Mouse (Mus musculus): ENCODE results near the gene Amer2. TPM values are rescaled to one million over a fixed set of nuclear protein-coding genes. Genes with fewer than 3 reads are reported as not detected.
A peak's percentile ranks its signal among the peaks of the same experiment; 100 is the strongest.

The Amer2 gene
- polyA plus RNA-seq, 1 experiment: not detected

GRCm38 (mm10) chr14:60424174-60424573 lies 51.1 kb downstream of the Amer2 start:
- Histone ChIP-seq H3K36me3 (ENCODE audit: control insufficient read depth, insufficient read depth, low read length) (no peaks in the 10 kb centered on the region), H3K4me1 (ENCODE audit: control insufficient read depth, insufficient read depth, insufficient read length, low read length) (no peaks in the 10 kb centered on the region), H3K27me3 (ENCODE audit: control insufficient read depth, insufficient read depth, low read length) (no peaks in the 10 kb centered on the region), H3K4me3 (ENCODE audit: low read depth, low read length) (no peak overlapping the region), H3K27ac (ENCODE audit: insufficient read depth, low read depth, low read length) (no peak overlapping the region)
- TF ChIP-seq CTCF (IDR thresholded peaks at IDR 0.05; ENCODE audit: extremely low read depth, insufficient read length, insufficient replicate concordance, low read depth, low read length): no peak
- no peak for TF ChIP-seq POLR2A (IDR thresholded peaks at IDR 0.05; ENCODE audit: low read depth, low read length)
- WGBS: 14% methylated on average over 3 of the region's 3 CpGs

DNA sequence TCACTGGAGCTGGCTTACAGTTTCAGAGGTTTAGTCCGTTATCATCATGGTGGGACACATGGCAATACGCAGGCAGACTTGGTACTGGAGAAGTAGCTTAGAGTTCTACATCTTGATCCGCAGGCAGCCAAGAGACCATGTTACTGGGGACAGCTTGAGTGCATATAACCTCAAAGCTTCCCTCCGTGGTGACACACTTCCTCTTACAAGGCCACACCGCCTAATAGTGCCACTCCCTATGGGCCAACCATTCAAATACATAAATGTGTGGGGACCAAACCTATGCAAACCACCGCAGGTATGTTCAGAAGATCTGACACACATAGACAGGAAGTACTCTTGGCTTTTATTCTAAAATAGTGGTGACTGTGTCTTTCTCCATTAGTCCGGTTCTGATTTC lies 52.5 kb downstream of the Amer2 start:
- TF ChIP-seq CTCF (IDR thresholded peaks at IDR 0.05; ENCODE audit: extremely low read depth, insufficient read length, insufficient replicate concordance, low read depth, low read length) (no peak), POLR2A (IDR thresholded peaks at IDR 0.05; ENCODE audit: low read depth, low read length) (no peak)
- Histone ChIP-seq H3K4me1 (ENCODE audit: control insufficient read depth, insufficient read depth, insufficient read length, low read length) (no peaks in the 10 kb centered on the region), H3K4me3 (ENCODE audit: low read depth, low read length) (no peak overlapping the region), H3K27ac (ENCODE audit: insufficient read depth, low read depth, low read length) (no peak overlapping the region), H3K36me3 (ENCODE audit: control insufficient read depth, insufficient read depth, low read length) (no peaks in the 10 kb centered on the region), H3K27me3 (ENCODE audit: control insufficient read depth, insufficient read depth, low read length) (no peaks in the 10 kb centered on the region)
- 80% methylated on average over 7 of the region's 7 CpGs for WGBS

DNA sequence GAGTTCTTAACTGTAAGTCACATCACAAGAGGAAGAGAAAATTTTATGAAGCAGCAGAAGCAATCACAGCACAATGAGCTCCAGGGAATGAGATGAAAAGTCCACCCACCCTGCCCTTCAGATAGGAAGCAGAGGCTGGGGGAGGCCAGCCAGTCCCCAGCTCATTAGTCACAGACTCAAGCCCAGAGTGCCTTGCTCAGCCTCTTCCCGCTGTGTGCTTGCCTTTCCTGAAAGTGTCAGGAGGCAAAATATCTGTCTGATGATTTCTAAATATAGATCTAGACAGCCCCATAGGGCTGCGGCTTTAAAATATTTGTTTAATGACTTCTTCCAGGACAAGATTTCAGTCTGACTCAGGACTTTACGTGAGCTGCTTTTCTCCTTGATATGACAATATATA lies 54.8 kb downstream of the Amer2 start:
- H3K27ac ChIP-seq (ENCODE audit: insufficient read depth, low read depth, low read length): no peak overlapping the region
- no peaks in the 10 kb centered on the region for H3K4me1 ChIP-seq (ENCODE audit: control insufficient read depth, insufficient read depth, insufficient read length, low read length)
- H3K4me3 ChIP-seq (ENCODE audit: low read depth, low read length): no peak overlapping the region

GRCm38 (mm10) chr14:60429513-60429912 lies 56.5 kb downstream of the Amer2 start:
- Histone ChIP-seq H3K27me3 (ENCODE audit: control insufficient read depth, insufficient read depth, low read length) (no peaks in the 10 kb centered on the region), H3K4me3 (ENCODE audit: low read depth, low read length) (no peak overlapping the region), H3K36me3 (ENCODE audit: control insufficient read depth, insufficient read depth, low read length) (no peaks in the 10 kb centered on the region), H3K27ac (ENCODE audit: insufficient read depth, low read depth, low read length) (no peak overlapping the region), H3K4me1 (ENCODE audit: control insufficient read depth, insufficient read depth, insufficient read length, low read length) (no peaks in the 10 kb centered on the region)
- TF ChIP-seq CTCF (IDR thresholded peaks at IDR 0.05; ENCODE audit: extremely low read depth, insufficient read length, insufficient replicate concordance, low read depth, low read length) (no peak), POLR2A (IDR thresholded peaks at IDR 0.05; ENCODE audit: low read depth, low read length) (no peak)
- WGBS: 81% methylated on average over 6 of the region's 6 CpGs

More for the DNA sequence above, 54.8 kb downstream of the Amer2 start:
- Histone ChIP-seq H3K36me3 (ENCODE audit: control insufficient read depth, insufficient read depth, low read length) (no peaks in the 10 kb centered on the region), H3K27me3 (ENCODE audit: control insufficient read depth, insufficient read depth, low read length) (no peaks in the 10 kb centered on the region)
- TF ChIP-seq POLR2A (IDR thresholded peaks at IDR 0.05; ENCODE audit: low read depth, low read length) (no peak), CTCF (IDR thresholded peaks at IDR 0.05; ENCODE audit: extremely low read depth, insufficient read length, insufficient replicate concordance, low read depth, low read length) (no peak)
- 57% methylated on average over 3 of the region's 3 CpGs for WGBS

GRCm38 (mm10) chr14:60431515-60431914 lies 58.5 kb downstream of the Amer2 start:
- Histone ChIP-seq H3K27ac (ENCODE audit: insufficient read depth, low read depth, low read length) (no peak overlapping the region), H3K4me1 (ENCODE audit: control insufficient read depth, insufficient read depth, insufficient read length, low read length) (no peaks in the 10 kb centered on the region), H3K27me3 (ENCODE audit: control insufficient read depth, insufficient read depth, low read length) (no peaks in the 10 kb centered on the region), H3K4me3 (ENCODE audit: low read depth, low read length) (no peak overlapping the region), H3K36me3 (ENCODE audit: control insufficient read depth, insufficient read depth, low read length) (no peaks in the 10 kb centered on the region)
- 64% methylated on average over 5 of the region's 5 CpGs for WGBS
- no peak for TF ChIP-seq CTCF (IDR thresholded peaks at IDR 0.05; ENCODE audit: extremely low read depth, insufficient read length, insufficient replicate concordance, low read depth, low read length)
- TF ChIP-seq POLR2A (IDR thresholded peaks at IDR 0.05; ENCODE audit: low read depth, low read length): no peak

- TF ChIP-seq CTCF (IDR thresholded peaks at IDR 0.05; ENCODE audit: extremely low read depth, insufficient read length, insufficient replicate concordance, low read depth, low read length): no peak
- TF ChIP-seq POLR2A (IDR thresholded peaks at IDR 0.05; ENCODE audit: low read depth, low read length): no peak
- Histone ChIP-seq H3K4me3 (ENCODE audit: low read depth, low read length) (no peak overlapping the region), H3K27me3 (ENCODE audit: control insufficient read depth, insufficient read depth, low read length) (no peaks in the 10 kb centered on the region), H3K27ac (ENCODE audit: insufficient read depth, low read depth, low read length) (no peak overlapping the region), H3K36me3 (ENCODE audit: control insufficient read depth, insufficient read depth, low read length) (no peaks in the 10 kb centered on the region), H3K4me1 (ENCODE audit: control insufficient read depth, insufficient read depth, insufficient read length, low read length) (no peaks in the 10 kb centered on the region)
- 85% methylated on average over 2 of the region's 2 CpGs for WGBS
Measured at GRCm38 (mm10) chr14:60432136-60432535, 59.1 kb downstream of the Amer2 start.

GRCm38 (mm10) chr14:60435515-60435914 lies 62.5 kb downstream of the Amer2 start:
- Histone ChIP-seq H3K27ac (ENCODE audit: insufficient read depth, low read depth, low read length) (no peak overlapping the region), H3K4me3 (ENCODE audit: low read depth, low read length) (no peak overlapping the region), H3K27me3 (ENCODE audit: control insufficient read depth, insufficient read depth, low read length) (no peaks in the 10 kb centered on the region), H3K4me1 (ENCODE audit: control insufficient read depth, insufficient read depth, insufficient read length, low read length) (no peaks in the 10 kb centered on the region), H3K36me3 (ENCODE audit: control insufficient read depth, insufficient read depth, low read length) (no peaks in the 10 kb centered on the region)
- TF ChIP-seq CTCF (IDR thresholded peaks at IDR 0.05; ENCODE audit: extremely low read depth, insufficient read length, insufficient replicate concordance, low read depth, low read length) (peak; percentile 34; the same call in 1 of the 2 replicates), POLR2A (IDR thresholded peaks at IDR 0.05; ENCODE audit: low read depth, low read length) (no peak)
- WGBS: 64% methylated on average over 4 of the region's 4 CpGs

GRCm38 (mm10) chr14:60436364-60436763 lies 63.3 kb downstream of the Amer2 start:
- no peaks in the 10 kb centered on the region for H3K36me3 ChIP-seq (ENCODE audit: control insufficient read depth, insufficient read depth, low read length)
- no peak overlapping the region for H3K4me3 ChIP-seq (ENCODE audit: low read depth, low read length)
- no peak overlapping the region for H3K27ac ChIP-seq (ENCODE audit: insufficient read depth, low read depth, low read length)
- no peaks in the 10 kb centered on the region for H3K4me1 ChIP-seq (ENCODE audit: control insufficient read depth, insufficient read depth, insufficient read length, low read length)
- no peaks in the 10 kb centered on the region for H3K27me3 ChIP-seq (ENCODE audit: control insufficient read depth, insufficient read depth, low read length)
- TF ChIP-seq POLR2A (IDR thresholded peaks at IDR 0.05; ENCODE audit: low read depth, low read length) (no peak), CTCF (IDR thresholded peaks at IDR 0.05; ENCODE audit: extremely low read depth, insufficient read length, insufficient replicate concordance, low read depth, low read length) (no peak)

Other genes with a start within 250 kb of the Amer2 start
- 2.5 and 3.7 TPM in 2 replicates for gene Atp8a2, start 176.1 kb upstream of the Amer2 start, polyA plus RNA-seq (2012; rRNA removed)
- gene Nupl1, start 121.8 kb upstream of the Amer2 start, polyA plus RNA-seq (2012; rRNA removed): not detected in 2 replicates
- 8.4 and 8.6 TPM in 2 replicates for gene Gm49336, start 121.8 kb upstream of the Amer2 start, polyA plus RNA-seq (2012; rRNA removed)
- 3.4 and 6.6 TPM in 2 replicates for gene Mtmr6, start 108.0 kb upstream of the Amer2 start, polyA plus RNA-seq (2012; rRNA removed)

Measured in small intestine, adult 2 months (tissue).